Mouse (Mus musculus) lung, postnatal 4 days (tissue): ENCODE data around the gene Prdm16.

Experiments used
- DNase-seq, 2 experiments: peaks; one replicate each; pipeline ENCODE4 v3.0.0; 2021

Gene Prdm16

DNA sequence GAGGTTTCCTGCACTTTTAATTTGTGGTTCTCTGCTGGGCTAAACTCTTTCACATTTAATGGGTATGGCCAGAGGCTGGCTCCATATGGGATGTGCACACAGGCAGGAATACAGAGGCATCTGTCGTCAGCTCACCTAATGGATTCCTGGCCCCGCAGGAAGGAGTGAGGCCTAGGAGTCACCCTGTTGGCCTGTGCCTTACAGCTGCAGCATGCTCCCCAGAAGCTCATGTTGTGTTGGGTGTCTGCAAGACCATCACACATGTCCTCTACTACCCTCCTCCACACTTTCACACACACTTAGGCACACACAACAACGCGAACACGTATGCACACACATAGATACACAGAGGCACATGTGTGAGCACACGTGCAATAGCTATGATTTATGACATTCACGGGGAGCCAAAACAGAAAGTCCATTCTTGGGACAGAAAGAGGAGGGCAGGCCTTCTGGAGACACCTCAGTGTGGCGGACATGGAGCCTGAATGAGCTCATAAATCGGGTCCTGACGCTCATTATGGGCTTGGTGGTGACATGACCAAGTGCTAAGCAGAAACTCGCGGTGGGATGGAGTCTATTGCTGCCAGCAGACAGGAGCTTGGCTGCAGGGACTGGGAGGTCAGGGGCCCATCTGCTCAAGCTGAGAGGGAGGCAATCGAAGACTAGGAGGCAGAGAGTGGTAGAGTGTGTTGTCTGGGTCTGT lies 265.0 kb downstream of the Prdm16 start:
- no peak for DNase-seq

- DNase-seq: no peak
These were observed 265.8 kb downstream of the Prdm16 start for GRCm38 (mm10) chr4:154370841-154371240.

DNA sequence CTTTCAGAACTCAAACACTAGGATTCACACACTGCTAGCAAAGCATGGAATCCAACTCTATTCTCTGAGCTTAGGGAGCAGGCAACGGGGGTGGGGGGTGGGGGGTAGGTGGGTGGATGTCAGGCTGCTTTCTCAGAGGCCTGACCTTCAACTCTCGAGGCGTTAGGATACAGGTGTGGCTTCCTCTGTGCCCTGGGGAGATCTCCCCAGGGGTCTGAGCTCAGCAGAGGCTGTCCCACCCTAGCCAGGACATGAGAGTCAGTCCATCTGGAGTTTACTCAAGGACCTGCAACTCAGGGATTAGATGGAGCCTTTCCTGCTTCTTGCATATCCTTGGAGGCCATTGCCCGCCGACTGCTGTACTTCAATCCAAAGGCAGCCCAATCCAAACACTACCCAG lies 267.6 kb downstream of the Prdm16 start:
- DNase-seq: no peak

DNA sequence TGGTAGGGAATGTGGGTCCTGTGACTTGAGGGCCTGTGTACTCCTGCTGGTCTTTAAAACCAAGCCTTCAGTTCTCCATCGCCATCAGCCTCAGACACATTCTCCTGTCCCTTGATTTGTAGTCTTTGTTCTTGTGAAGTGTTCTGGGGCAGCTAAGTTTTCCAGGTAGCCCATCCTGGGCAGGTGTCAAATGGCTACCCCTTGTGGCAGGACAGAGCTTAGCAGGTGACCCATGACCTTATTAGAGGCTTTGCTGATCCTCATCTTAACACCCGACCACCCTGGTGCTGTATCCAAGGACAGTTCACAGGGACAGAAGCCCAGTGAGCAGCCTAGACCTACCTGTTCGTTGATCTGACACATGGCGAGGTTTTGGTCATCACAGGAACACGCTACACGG lies 269.8 kb downstream of the Prdm16 start:
- no peak for DNase-seq

- no peak for DNase-seq
These were observed 271.9 kb downstream of the Prdm16 start for GRCm38 (mm10) chr4:154364752-154365151.

GRCm38 (mm10) chr4:154360850-154361249 lies 275.8 kb downstream of the Prdm16 start:
- no peak for DNase-seq

GRCm38 (mm10) chr4:154360441-154360840 lies 276.2 kb downstream of the Prdm16 start:
- DNase-seq: no peak

DNA sequence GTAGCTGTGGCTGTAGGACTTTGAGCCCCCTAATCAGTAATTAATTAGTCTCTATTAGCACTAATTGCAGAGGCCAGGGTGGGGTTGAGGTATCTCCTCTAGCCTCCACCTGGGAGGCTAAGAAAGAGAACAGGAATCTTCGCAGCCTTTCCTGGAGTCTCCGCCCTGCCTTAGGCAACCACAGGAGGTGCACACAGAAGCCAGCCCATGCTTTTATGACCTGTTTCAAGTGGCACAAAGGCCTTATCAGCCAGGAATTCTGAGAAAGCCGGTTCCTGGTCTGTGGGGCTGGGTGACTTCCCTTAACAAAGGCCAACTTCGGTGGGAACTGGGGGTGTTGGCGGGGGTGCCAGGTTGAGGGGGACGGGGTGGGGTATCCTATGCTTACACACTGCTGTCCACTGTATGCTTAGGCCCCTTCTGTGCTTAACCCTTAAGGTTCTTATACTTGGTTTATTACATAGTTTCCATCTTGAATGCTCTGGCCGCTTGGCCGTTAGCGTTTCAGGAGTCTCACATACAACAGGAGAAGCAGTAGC lies 276.8 kb downstream of the Prdm16 start:
- peak; percentile 34 to 51 for DNase-seq

- peak in 1 of 2 experiments; percentile 61 for DNase-seq
These were observed 277.9 kb downstream of the Prdm16 start for GRCm38 (mm10) chr4:154358816-154359215.

DNA sequence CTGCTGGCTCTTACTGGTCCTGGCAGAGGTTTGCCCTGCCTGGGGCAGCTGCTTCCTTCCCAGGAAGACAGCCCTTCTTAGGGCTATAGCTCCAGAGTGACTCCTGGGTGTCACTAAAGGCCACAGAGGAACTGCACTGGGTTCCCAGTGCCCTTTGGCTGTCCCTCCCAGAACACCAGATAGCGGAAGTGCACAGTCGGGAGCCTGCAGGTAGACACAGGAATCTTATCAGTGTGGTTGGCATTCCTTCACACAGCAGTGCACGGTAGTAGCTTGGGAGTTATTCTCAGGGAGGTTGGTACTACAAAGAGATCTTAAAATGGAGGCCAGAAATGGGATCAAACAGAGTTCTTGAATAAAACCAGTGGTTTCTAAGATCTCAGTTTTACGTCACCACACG lies 278.3 kb downstream of the Prdm16 start:
- no peak for DNase-seq

GRCm38 (mm10) chr4:154355408-154355807 lies 281.3 kb downstream of the Prdm16 start:
- DNase-seq: no peak

DNA sequence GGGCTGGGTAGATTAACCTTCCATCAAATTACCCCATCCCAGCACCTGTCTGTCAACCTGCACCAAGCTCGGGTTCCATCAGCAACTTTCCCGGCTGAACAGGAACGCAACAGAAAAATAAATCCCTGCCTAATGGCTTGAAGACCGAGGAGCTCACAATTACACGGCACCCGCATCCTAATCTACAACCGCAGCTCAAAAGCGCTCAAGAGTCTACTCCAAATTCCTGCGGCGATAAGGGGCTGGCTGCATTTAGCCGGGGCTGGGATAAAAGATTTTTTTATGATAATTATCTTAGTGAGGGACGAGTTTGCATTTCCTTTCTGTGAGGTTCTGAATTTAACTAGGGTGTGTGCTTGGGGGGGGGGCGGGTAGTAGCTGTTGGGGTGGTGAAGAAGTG lies 284.4 kb downstream of the Prdm16 start:
- peak in 1 of 2 experiments; percentile 47 for DNase-seq

DNA sequence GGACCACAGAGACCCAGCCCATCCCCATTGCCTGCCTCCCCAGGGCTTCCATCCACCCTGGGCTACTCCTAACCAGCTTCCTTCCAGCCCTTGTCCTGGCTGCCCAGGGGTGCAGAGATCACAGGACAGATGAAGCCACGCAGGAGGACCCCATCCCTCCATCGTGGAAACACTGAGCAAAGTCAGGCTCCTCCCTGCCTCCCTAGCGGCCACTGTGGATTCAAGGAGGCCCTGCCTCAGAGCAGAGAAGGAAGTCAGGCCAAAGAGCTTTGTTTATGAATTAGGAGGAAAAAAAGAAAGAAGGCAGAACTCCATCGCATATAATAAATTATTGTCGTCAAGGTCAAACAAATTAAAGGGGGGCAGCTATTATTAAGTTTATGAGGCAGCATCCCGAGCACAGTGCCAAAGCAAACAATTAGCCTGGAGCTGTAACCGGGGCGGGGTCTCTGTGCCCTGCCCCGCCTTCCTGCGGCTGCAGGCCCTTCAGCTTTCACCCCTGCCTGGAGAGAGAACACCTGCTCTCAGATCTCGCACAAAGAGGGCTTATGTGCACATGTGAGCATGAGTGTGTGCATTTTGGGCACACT lies 288.4 kb downstream of the Prdm16 start:
- DNase-seq: peak; percentile 47 to 72

- DNase-seq: no peak
These were observed 289.7 kb downstream of the Prdm16 start for GRCm38 (mm10) chr4:154346731-154347522.

DNA sequence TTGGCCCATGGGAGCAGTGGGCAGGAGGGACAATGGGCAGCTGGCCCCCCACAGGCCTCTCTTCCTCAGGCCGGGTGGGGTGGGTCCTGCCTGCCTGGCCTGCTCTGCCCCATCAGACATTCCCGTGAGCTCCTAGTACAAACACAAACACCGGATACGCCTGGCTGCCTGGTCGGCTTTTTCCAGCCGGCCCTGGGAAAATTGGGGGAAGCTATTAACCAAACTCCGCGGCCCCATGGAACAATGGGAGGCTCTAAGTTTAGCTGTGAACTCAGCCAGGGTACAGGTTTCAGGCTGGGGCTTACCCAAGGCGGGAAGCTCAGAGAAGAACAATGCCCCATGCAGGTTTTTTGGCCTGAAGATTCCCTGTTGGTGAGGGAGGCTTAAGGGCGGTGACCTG lies 300.0 kb downstream of the Prdm16 start:
- DNase-seq: peak; percentile 72 to 86

DNA sequence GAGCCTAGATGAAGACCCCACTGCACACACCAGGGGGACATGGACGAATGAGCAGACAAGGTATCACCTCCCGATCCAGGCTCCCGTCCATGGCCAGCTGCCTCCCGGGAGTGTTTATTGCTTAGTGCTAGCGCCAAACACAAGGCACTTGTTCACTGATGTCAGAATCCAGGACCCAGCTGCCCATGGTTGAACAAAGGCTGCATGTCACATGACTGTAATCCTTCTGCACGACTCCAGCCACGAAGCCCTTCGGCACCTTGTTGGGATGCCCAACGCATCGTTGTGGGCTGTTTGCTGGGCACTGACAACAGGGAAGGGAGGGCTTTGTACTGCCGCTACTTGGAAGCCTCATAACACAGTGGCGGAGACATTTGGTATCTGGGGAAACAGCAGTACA lies 300.9 kb downstream of the Prdm16 start, which contains the start of gene B230104I21Rik:
Gene B230104I21Rik, plus strand, starts transcription at position 367 of the 400 bp plus-strand sequence.
- DNase-seq: no peak

DNA sequence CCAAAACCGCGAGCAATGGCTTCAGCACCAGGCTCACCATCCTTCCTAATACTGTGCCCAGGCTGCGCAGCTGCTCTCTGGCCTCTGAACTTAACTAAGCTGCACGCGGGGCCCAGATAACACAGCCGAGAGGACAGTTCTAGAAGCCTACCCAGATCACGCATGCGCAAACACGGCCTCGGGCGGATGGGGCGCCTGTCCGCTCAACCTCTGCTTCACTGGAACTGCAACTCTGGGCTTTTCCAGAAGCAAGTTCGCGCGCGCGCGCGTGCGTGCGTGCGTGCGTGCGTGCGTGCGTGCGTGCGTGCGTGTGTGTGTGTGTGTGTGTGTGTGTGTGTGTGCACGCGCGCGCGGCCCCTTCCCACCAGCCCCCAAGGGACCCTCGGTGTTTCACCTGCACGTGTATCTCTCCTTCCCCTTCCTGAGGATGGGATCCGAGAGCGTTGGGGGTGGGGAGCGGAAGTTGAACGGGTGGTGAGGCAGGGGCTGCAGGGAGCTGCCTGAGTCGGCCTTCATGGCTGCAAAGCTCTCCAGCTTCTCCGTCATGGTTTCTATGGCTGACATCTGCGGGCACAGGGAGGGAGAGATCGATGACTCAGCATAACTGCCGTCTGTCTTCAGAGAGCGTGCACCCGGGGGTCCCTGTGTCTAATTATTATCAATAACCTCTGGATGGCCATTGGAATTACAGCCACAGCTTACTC lies 301.8 kb downstream of the Prdm16 start:
- DNase-seq: peak; percentile 61 to 69

- peak; percentile 37 to 47 for DNase-seq
These were observed 303.4 kb downstream of the Prdm16 start for GRCm38 (mm10) chr4:154333300-154333699.

DNA sequence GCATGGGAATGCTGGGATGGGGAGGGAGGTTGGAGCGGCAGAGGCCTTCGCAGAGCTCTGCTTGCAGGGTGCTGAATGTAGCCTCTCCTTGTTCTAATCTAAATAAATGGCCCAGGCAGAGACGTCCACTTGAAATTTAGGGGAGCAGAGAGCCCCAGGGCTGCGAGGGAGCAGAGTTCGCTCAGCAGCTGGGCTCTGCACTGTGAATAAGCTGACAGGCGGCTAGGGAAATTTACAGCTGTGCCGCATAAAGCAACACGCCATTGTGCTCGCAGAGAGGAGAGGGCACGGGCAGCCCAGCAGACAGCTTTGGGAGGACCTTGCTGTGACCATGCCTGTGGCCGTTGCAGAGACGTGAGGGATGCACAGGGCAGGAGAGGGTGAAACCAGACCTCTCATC lies 305.4 kb downstream of the Prdm16 start:
- peak; percentile 36 to 70 for DNase-seq

- no peak for DNase-seq
These were observed 306.7 kb downstream of the Prdm16 start for GRCm38 (mm10) chr4:154330001-154330400.

DNA sequence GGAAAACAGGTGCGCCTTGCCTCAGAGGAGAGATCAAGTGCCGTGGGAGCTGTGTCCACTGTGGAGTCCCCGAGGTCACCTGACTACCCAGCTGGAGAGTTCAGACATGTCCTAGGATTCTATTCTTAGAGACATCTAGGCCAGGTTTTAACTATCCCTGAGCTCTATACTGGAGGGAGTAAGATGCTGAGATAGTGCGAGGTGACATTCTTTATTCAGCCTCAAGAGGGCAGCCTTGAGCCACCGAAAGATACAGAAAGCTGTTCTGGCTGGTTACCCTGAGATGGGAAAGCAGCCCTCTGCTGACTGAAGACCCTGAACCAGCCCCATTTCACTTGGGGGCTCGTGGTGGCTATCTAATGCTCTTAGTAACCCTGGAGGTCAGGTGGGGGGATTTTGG lies 307.8 kb downstream of the Prdm16 start:
- peak in 1 of 2 experiments; percentile 75 for DNase-seq

DNA sequence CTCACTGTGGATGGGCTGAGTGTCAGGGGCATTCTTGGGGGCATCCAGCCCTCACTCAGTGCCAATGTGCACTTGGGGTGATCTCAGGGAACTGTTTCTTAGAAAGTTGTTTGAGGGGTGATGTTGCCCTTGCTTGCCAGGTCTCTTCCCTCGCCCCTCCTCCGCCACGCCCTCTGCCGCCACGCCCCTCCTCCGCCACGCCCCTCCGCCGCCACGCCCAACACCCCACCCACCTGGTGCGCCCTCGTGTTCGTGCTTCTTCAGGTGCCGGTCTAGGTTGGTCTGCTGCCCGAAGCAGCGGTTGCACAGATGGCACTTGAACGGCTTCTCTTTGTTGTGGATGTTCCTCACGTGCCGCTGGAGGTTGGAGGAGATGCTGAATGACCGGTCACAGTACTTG lies 308.2 kb downstream of the Prdm16 start:
- DNase-seq: no peak

GRCm38 (mm10) chr4:154325410-154325809 lies 311.3 kb downstream of the Prdm16 start:
- no peak for DNase-seq
